Mouse (Mus musculus): ENCODE data around the gene Hoxb3. TPM values are rescaled to one million over a fixed set of nuclear protein-coding genes. Genes with fewer than 3 reads are reported as not detected.

Hoxb3 gene
- polyA plus RNA-seq, 1 experiment from 2014 or later: 3.6 TPM

DNA sequence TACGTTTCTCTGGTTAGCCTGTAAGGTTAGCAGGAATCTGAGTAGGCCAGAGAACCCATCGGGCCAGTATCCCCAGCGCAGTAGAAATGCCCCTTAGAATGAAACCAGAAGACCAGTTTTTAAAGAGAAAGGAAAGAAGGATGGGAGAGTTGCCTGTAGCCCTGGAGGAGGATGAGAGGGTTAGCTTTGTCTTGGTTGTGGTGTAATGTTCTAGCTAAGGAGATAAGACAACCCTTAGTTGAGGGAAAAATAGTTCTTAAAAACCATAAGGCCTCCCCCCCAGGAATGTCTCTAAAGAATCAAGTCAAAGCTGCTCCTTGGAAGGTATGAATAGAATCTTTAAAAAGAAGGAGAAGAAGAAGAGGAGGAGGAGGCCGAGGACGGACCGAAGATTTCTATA lies 388 bp upstream of the Hoxb3 start:
- Histone ChIP-seq H3K9ac (replicated peaks; ENCODE audit: low read depth, low read length) (peak overlapping the region; percentile 96), H3K4me3 (ENCODE audit: low read depth, low read length) (peak overlapping the region; percentile 70), H3K27ac (ENCODE audit: low read length) (peak overlapping the region; percentile 100), H3K9me3 (ENCODE audit: control insufficient read depth, low read depth, low read length) (no peaks in the 10 kb centered on the region), H3K4me2 (replicated peaks; ENCODE audit: low read depth, low read length) (peak overlapping the region; percentile 95), H3K36me3 (ENCODE audit: control insufficient read depth, insufficient read depth, low read length) (peaks cover 5% of the 10 kb centered on the region; the same call in 1 of the 2 replicates), H3K4me1 (ENCODE audit: control insufficient read depth, insufficient read depth, low read length) (peaks cover 16% of the 10 kb centered on the region), H3K27me3 (ENCODE audit: control insufficient read depth, insufficient read depth, low read length) (no peaks in the 10 kb centered on the region)
- 9% methylated on average over 6 of the region's 6 CpGs for WGBS
- ATAC-seq (ENCODE audit: insufficient number of reproducible peaks, insufficient read depth, low FRiP score, low read depth): no peak

DNA sequence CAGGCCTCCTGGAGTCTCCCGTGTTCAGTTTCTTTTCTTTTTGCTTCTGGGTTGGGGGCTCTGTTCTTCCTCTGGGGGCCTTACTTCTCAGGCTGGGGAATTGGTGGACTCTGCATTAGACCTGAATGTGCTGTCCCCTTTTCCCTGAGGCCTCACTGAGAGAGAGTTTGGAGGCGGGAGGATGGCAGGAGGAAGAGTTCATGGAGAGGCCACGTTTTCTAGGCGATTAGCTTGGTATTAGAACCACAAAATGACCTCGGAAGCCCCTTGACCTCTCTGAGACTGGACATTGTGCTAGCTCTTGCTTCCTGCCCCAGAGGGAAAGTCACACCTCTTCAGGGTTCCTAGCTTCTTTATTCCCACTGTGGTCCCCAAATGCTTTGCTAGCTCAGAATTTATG lies 999 bp downstream of the Hoxb3 start:
- peak overlapping the region; percentile 95 for H3K4me2 ChIP-seq (replicated peaks; ENCODE audit: low read depth, low read length)
- peak overlapping the region; percentile 100 for H3K27ac ChIP-seq (ENCODE audit: low read length)

GRCm38 (mm10) chr11:96324965-96325364 lies 1.8 kb downstream of the Hoxb3 start:
- no peak for ATAC-seq (ENCODE audit: insufficient number of reproducible peaks, insufficient read depth, low FRiP score, low read depth)
- Histone ChIP-seq H3K9me3 (ENCODE audit: control insufficient read depth, low read depth, low read length) (no peaks in the 10 kb centered on the region), H3K4me2 (replicated peaks; ENCODE audit: low read depth, low read length) (peak overlapping the region; percentile 95), H3K4me3 (ENCODE audit: low read depth, low read length) (peak overlapping the region; percentile 70), H3K36me3 (ENCODE audit: control insufficient read depth, insufficient read depth, low read length) (peaks cover 5% of the 10 kb centered on the region; the same call in 1 of the 2 replicates), H3K27ac (ENCODE audit: low read length) (peak overlapping the region; percentile 100), H3K4me1 (ENCODE audit: control insufficient read depth, insufficient read depth, low read length) (peaks cover 27% of the 10 kb centered on the region), H3K9ac (replicated peaks; ENCODE audit: low read depth, low read length) (peak overlapping the region; percentile 96), H3K27me3 (ENCODE audit: control insufficient read depth, insufficient read depth, low read length) (no peaks in the 10 kb centered on the region)
- WGBS: 17% methylated on average over 8 of the region's 8 CpGs

More for the DNA sequence above, 999 bp downstream of the Hoxb3 start:
- no peaks in the 10 kb centered on the region for H3K27me3 ChIP-seq (ENCODE audit: control insufficient read depth, insufficient read depth, low read length)
- H3K36me3 ChIP-seq (ENCODE audit: control insufficient read depth, insufficient read depth, low read length): peaks cover 5% of the 10 kb centered on the region; the same call in 1 of the 2 replicates
- peak overlapping the region; percentile 96 for H3K9ac ChIP-seq (replicated peaks; ENCODE audit: low read depth, low read length)
- peak overlapping the region; percentile 70 for H3K4me3 ChIP-seq (ENCODE audit: low read depth, low read length)
- 2% methylated on average over 5 of the region's 5 CpGs for WGBS
- peaks cover 20% of the 10 kb centered on the region for H3K4me1 ChIP-seq (ENCODE audit: control insufficient read depth, insufficient read depth, low read length)
- no peak for ATAC-seq (ENCODE audit: insufficient number of reproducible peaks, insufficient read depth, low FRiP score, low read depth)
- H3K9me3 ChIP-seq (ENCODE audit: control insufficient read depth, low read depth, low read length): no peaks in the 10 kb centered on the region

DNA sequence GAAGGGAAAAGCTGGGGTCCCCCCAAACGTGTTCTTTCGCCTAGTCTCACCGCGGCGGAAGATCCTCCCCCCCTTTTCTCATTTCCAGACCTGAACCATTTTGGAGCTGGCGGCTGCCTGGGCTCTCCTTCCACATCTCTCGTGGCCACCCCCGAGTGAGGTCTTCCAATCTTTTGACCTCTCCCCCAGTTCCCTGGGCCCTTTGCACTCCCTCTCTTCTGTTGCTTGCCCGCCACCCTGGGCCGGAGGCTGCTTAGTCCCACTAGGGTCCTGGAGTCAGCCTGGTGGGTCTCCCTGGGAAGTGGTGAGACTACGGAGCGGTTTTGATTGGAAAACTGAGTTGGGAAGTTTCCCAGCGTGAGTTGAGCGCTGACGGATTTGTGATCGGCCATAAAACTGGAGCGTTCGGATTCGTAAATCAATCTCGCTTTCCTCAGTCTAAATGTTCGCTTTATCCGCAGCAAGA lies 2.7 kb downstream of the Hoxb3 start:
- Histone ChIP-seq H3K4me2 (replicated peaks; ENCODE audit: low read depth, low read length) (peak overlapping the region; percentile 95), H3K4me3 (ENCODE audit: low read depth, low read length) (peak overlapping the region; percentile 70)
- 15% methylated on average over 22 of the region's 22 CpGs for WGBS

GRCm38 (mm10) chr11:96326705-96327104 lies 3.6 kb downstream of the Hoxb3 start:
- peak overlapping the region; percentile 100 for H3K27ac ChIP-seq (ENCODE audit: low read length)
- WGBS: 8% methylated on average over 12 of the region's 12 CpGs
- H3K9ac ChIP-seq (replicated peaks; ENCODE audit: low read depth, low read length): peak overlapping the region; percentile 96
- H3K27me3 ChIP-seq (ENCODE audit: control insufficient read depth, insufficient read depth, low read length): no peaks in the 10 kb centered on the region
- no peaks in the 10 kb centered on the region for H3K9me3 ChIP-seq (ENCODE audit: control insufficient read depth, low read depth, low read length)
- H3K4me3 ChIP-seq (ENCODE audit: low read depth, low read length): peak overlapping the region; percentile 70
- peaks cover 40% of the 10 kb centered on the region for H3K4me1 ChIP-seq (ENCODE audit: control insufficient read depth, insufficient read depth, low read length)
- no peak for ATAC-seq (ENCODE audit: insufficient number of reproducible peaks, insufficient read depth, low FRiP score, low read depth)
- 0 out of 2 replicates have a peak, but pooled peaks cover 2% of the 10 kb centered on the region for H3K36me3 ChIP-seq (ENCODE audit: control insufficient read depth, insufficient read depth, low read length)
- peak overlapping the region; percentile 95 for H3K4me2 ChIP-seq (replicated peaks; ENCODE audit: low read depth, low read length)

More for the DNA sequence above, 2.7 kb downstream of the Hoxb3 start:
- Histone ChIP-seq H3K4me1 (ENCODE audit: control insufficient read depth, insufficient read depth, low read length) (peaks cover 32% of the 10 kb centered on the region), H3K27ac (ENCODE audit: low read length) (peak overlapping the region; percentile 100), H3K9me3 (ENCODE audit: control insufficient read depth, low read depth, low read length) (no peaks in the 10 kb centered on the region), H3K9ac (replicated peaks; ENCODE audit: low read depth, low read length) (peak overlapping the region; percentile 96), H3K27me3 (ENCODE audit: control insufficient read depth, insufficient read depth, low read length) (no peaks in the 10 kb centered on the region), H3K36me3 (ENCODE audit: control insufficient read depth, insufficient read depth, low read length) (0 out of 2 replicates have a peak, but pooled peaks cover 2% of the 10 kb centered on the region)
- no peak for ATAC-seq (ENCODE audit: insufficient number of reproducible peaks, insufficient read depth, low FRiP score, low read depth)

DNA sequence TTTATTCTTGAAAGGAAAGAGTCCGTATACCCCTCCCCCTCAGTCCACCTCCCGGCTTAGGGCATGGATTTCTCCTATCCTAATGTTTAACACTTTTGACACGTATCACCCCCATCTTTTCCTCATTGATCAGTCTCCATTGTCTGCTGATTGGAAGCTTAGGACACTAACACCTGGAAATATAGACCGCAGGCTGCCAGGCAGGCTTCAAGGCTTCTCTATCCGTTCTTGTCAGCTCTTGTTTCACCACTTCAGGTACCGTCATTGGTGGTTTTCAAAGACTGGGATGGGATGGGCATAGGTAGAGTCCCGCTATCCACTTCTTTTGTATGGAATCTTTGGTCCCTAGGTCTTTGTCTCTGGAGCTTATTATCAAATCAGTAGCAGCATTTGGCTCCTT lies 4.0 kb downstream of the Hoxb3 start:
- Histone ChIP-seq H3K4me1 (ENCODE audit: control insufficient read depth, insufficient read depth, low read length) (peaks cover 44% of the 10 kb centered on the region), H3K27me3 (ENCODE audit: control insufficient read depth, insufficient read depth, low read length) (no peaks in the 10 kb centered on the region), H3K27ac (ENCODE audit: low read length) (peak overlapping the region; percentile 100), H3K36me3 (ENCODE audit: control insufficient read depth, insufficient read depth, low read length) (0 out of 2 replicates have a peak, but pooled peaks cover 2% of the 10 kb centered on the region), H3K9ac (replicated peaks; ENCODE audit: low read depth, low read length) (peak overlapping the region; percentile 96), H3K4me3 (ENCODE audit: low read depth, low read length) (peak overlapping the region; percentile 70), H3K9me3 (ENCODE audit: control insufficient read depth, low read depth, low read length) (no peaks in the 10 kb centered on the region), H3K4me2 (replicated peaks; ENCODE audit: low read depth, low read length) (peak overlapping the region; percentile 95)
- WGBS: 17% methylated on average over 7 of the region's 7 CpGs
- ATAC-seq (ENCODE audit: insufficient number of reproducible peaks, insufficient read depth, low FRiP score, low read depth): no peak

GRCm38 (mm10) chr11:96327750-96328149 lies 4.6 kb downstream of the Hoxb3 start:
- 0 out of 2 replicates have a peak, but pooled peaks cover 2% of the 10 kb centered on the region for H3K36me3 ChIP-seq (ENCODE audit: control insufficient read depth, insufficient read depth, low read length)
- H3K4me3 ChIP-seq (ENCODE audit: low read depth, low read length): peak overlapping the region; percentile 70
- peak overlapping the region; percentile 100 for H3K27ac ChIP-seq (ENCODE audit: low read length)
- H3K4me2 ChIP-seq (replicated peaks; ENCODE audit: low read depth, low read length): peak overlapping the region; percentile 95
- 16% methylated on average over 5 of the region's 5 CpGs for WGBS
- no peaks in the 10 kb centered on the region for H3K9me3 ChIP-seq (ENCODE audit: control insufficient read depth, low read depth, low read length)
- peaks cover 40% of the 10 kb centered on the region for H3K4me1 ChIP-seq (ENCODE audit: control insufficient read depth, insufficient read depth, low read length)
- peak overlapping the region; percentile 96; the same call in 1 of the 2 replicates for H3K9ac ChIP-seq (replicated peaks; ENCODE audit: low read depth, low read length)
- no peak for ATAC-seq (ENCODE audit: insufficient number of reproducible peaks, insufficient read depth, low FRiP score, low read depth)
- no peaks in the 10 kb centered on the region for H3K27me3 ChIP-seq (ENCODE audit: control insufficient read depth, insufficient read depth, low read length)

GRCm38 (mm10) chr11:96328605-96329004 lies 5.5 kb downstream of the Hoxb3 start:
- no peak for ATAC-seq (ENCODE audit: insufficient number of reproducible peaks, insufficient read depth, low FRiP score, low read depth)
- 9% methylated on average over 8 of the region's 8 CpGs for WGBS
- Histone ChIP-seq H3K27me3 (ENCODE audit: control insufficient read depth, insufficient read depth, low read length) (no peaks in the 10 kb centered on the region), H3K9me3 (ENCODE audit: control insufficient read depth, low read depth, low read length) (no peaks in the 10 kb centered on the region), H3K4me2 (replicated peaks; ENCODE audit: low read depth, low read length) (peak overlapping the region; percentile 95), H3K9ac (replicated peaks; ENCODE audit: low read depth, low read length) (peak overlapping the region; percentile 22), H3K4me1 (ENCODE audit: control insufficient read depth, insufficient read depth, low read length) (peaks cover 42% of the 10 kb centered on the region), H3K27ac (ENCODE audit: low read length) (peak overlapping the region; percentile 100), H3K36me3 (ENCODE audit: control insufficient read depth, insufficient read depth, low read length) (0 out of 2 replicates have a peak, but pooled peaks cover 2% of the 10 kb centered on the region), H3K4me3 (ENCODE audit: low read depth, low read length) (peak overlapping the region; percentile 70)

All from stomach, embryonic 14.5 days (tissue).